Mouse (Mus musculus) testis, postnatal 14 days (tissue): ENCODE results near the gene Ist1.

Experiments
- DNase-seq: peaks from one replicate; pipeline ENCODE4 v3.0.0; 2021; ENCODE audit warnings: low spot score

Gene Ist1

GRCm38 (mm10) chr8:109681535-109681934 lies 11.5 kb downstream of the Ist1 start:
- DNase-seq = no peak

GRCm38 (mm10) chr8:109675896-109676643 lies 17.0 kb downstream of the Ist1 start:
- DNase-seq = no peak

GRCm38 (mm10) chr8:109673596-109673995 lies 19.5 kb downstream of the Ist1 start:
- no peak for DNase-seq

GRCm38 (mm10) chr8:109672656-109673055 lies 20.4 kb downstream of the Ist1 start:
- no peak for DNase-seq

GRCm38 (mm10) chr8:109666616-109667015 lies 26.4 kb downstream of the Ist1 start:
- DNase-seq = no peak

GRCm38 (mm10) chr8:109662328-109662727 lies 30.7 kb downstream of the Ist1 start:
- no peak for DNase-seq

GRCm38 (mm10) chr8:109656860-109657259 lies 36.2 kb downstream of the Ist1 start:
- DNase-seq = no peak

- DNase-seq = no peak
These were observed 42.3 kb downstream of the Ist1 start for GRCm38 (mm10) chr8:109650801-109651200.

GRCm38 (mm10) chr8:109648469-109648868 lies 44.6 kb downstream of the Ist1 start:
- DNase-seq = no peak

- DNase-seq = no peak
These were observed 45.7 kb downstream of the Ist1 start for GRCm38 (mm10) chr8:109647331-109647730.

GRCm38 (mm10) chr8:109641236-109641635 lies 51.8 kb downstream of the Ist1 start:
- DNase-seq = no peak

GRCm38 (mm10) chr8:109640410-109640809 lies 52.6 kb downstream of the Ist1 start:
- no peak for DNase-seq

GRCm38 (mm10) chr8:109638851-109639250 lies 54.2 kb downstream of the Ist1 start:
- no peak for DNase-seq

GRCm38 (mm10) chr8:109635146-109635545 lies 57.9 kb downstream of the Ist1 start:
- no peak for DNase-seq

- DNase-seq = no peak
These were observed 60.6 kb downstream of the Ist1 start for GRCm38 (mm10) chr8:109632498-109632897.

- no peak for DNase-seq
These were observed 64.4 kb downstream of the Ist1 start for GRCm38 (mm10) chr8:109628638-109629037.
